Mouse (Mus musculus) liver (tissue): ENCODE measurements around the gene Dcdc2a.

Experiments used
- DNase-seq: peaks from one replicate; pipeline ENCODE4 v3.0.0-alpha.2; 2020; ENCODE audit warnings: mixed read lengths

Dcdc2a gene

DNA sequence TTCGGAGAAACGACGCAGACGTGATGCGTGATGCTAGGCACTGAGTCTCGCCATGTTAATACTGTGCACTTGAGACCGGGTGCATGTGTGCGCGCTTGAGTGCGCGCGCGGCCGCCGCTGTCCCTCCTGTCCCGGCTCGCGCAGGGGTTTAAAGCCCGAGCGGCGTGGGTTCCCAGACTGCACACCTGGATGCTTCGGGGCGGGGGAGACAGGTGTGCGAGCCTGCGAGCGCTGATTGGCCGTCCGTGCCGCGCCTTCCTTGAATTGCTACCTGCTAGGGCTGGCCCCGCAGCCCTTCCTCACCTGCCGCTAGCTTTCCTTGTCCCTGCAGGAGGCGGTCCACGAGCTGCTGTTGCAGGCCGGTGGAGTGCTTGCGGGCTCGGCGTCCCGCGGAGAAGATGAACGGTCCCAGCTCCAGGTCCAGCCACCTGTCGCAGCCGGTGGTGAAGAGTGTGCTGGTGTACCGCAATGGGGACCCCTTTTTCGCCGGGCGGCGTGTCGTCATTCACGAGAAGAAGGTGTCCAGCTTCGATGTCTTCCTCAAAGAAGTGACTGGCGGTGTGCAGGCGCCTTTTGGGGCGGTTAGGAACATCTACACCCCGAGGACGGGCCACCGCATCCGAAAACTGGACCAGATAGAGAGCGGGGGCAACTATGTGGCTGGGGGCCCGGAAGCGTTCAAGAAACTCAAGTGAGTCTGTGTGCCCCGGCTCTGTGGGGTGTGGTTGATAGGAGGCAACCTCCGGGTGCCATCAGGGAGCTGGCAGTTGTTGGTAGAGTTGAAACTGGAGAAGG, at the start of gene Dcdc2a:
Gene Dcdc2a (plus strand): TSS at position 132 of the 795 bp plus-strand sequence.
- DNase-seq, result peak; percentile 4

DNA sequence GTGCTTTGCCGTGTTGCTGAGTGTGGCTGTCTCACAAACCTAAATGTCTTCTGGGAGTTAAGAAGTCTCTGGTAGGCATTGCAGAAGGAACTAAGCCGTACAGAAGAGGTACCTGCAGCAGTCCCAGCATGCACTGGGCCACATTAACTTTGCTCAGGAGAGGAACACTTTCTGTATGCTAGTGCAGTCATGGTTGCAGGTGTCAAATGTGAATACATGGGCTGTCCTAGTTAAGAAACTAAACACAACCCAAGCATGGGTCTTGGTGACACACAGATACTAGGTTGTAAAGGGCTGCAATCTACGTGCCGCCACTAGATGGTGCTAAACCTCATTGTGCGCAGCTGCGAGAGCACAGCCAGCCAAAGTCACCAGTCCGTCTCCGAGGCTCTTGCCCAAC, 48.7 kb upstream of the Dcdc2a start:
- no peak for DNase-seq

DNA sequence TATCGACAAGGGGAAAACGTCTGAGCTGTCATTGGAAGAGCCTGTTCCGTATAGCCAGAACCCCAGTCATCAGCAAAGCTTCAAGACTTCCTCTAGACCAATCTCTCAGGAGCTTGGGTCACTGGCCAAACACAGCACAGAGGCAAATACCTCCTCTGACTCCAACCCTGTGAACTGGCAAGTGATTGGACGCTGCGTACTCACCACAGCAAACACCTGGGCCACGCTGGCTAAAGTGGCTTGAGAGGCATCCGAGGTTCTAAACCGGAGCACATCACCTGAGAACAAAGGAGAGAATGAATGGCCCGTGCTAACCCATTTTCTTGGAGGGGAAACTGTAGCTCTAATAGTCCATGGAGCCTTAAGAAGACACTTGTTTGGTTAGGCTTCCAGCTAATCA, 37.5 kb upstream of the Dcdc2a start:
- no peak for DNase-seq

DNA sequence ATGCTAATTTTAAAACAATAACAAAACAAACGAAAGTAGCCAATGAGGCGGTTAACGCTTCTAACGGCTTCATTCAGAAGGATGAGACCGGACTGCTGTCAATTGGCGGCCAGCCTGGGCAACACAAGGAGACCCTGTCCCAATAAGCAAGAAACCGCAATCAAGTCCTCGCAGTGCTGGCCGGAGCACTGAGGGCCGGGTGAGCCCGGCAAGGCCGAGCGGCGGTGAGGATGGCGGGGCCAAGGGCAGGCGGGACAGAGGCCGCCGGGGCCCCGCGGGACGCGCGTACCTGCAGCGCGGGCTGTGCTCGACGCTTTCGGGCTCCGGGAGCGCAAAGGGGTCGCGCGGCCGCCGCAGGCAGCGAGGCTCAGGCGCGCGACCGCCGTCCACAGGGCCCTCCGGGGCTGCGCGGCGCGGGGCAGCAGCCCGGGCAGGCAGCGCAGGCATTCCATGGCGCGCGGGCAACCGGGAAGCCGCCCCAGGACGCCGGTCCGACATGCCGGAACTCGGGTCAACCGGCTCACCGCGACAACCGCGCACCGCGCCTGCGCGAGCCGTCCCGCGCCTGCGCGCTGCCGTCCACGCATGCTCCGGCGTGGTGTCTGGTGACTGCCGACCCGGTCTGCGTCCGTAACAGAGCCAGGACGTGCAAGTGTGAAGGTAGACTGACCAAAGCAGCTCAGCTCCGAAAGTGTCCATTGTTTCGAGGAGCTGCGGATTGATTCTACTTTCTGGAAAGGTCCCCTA, 35.8 kb upstream of the Dcdc2a start, which contains the start of gene Mrs2:
Gene Mrs2 (minus strand): TSS at position 587 of the 747 bp plus-strand sequence.
- DNase-seq, result peak; percentile 92

DNA sequence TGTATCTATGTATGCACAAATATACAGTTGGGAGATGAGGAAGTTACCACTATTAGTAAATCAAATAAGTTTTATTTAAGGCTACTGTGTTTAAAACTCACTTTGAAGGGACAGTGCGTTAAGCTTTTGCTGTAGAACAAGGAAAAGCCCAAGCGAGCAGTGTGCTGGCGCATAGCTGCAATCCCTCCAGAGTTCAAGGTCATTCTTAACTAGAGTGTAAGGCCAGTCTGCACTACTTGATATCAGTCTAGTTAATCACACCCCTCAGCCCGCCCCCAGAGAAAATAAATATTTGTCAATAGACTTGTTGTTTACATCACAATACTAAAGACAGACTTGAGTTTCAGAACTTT, 35.3 kb upstream of the Dcdc2a start:
- DNase-seq, result peak; percentile 6

DNA sequence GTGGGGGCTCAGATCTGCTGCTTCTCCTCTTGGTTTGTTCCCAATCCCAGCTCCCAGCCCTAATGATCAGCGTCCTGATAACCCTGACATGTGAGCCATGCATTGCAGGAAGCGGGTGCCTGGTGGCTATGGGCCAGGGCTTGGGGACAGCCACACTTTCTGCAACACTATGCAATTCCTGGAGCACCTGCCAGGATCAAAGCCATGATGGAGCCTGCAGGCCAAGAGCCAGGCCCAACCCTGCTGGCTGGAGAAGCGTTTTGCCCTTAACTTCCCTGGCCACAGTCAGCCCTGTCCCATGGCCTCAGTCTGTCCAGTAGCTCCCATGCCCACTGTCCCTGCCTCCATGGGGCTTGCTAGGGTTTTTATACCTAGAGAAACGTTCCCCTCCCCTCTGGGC, 33.4 kb upstream of the Dcdc2a start:
- DNase-seq, result no peak

DNA sequence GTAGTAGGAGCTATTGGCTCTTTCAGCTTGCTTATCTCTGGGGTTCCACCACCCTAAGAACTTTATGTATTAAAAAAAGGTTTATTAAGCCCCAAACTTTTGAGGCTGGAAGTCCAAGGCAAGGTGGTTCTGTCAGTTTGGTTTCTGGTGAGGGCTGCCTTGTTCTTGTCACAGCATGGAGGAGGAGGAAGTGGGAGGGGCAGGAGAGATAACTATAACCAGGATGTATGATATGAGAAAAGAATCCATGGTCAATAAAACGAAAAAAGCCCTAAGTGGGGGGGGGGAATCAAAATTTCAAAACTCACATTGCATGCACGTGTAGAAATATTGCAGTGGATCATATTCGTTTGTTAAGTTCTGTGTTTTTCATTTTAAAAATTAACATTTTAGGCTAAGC, 32.7 kb upstream of the Dcdc2a start:
- DNase-seq, result no peak

DNA sequence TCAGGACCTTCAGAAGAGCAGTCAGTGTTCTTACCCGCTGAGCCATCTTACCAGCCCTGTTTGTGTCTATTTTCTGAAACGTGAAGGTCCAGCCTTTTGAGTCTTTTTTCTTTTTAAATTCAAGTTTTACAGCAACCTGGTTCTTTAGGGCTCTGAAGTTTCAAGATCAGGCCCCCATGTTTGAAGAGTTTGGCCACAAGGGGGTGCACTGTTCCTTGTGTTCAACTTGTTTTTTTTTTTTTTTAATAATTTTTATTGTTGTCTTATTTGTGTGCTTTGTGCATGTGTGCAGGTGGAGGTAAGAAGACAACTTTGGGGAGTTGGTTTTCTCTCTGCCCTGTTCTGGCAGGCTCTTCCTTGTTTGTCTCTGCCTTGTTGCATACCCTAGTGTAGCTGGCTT, 31.1 kb upstream of the Dcdc2a start:
- peak; percentile 45 for DNase-seq

DNA sequence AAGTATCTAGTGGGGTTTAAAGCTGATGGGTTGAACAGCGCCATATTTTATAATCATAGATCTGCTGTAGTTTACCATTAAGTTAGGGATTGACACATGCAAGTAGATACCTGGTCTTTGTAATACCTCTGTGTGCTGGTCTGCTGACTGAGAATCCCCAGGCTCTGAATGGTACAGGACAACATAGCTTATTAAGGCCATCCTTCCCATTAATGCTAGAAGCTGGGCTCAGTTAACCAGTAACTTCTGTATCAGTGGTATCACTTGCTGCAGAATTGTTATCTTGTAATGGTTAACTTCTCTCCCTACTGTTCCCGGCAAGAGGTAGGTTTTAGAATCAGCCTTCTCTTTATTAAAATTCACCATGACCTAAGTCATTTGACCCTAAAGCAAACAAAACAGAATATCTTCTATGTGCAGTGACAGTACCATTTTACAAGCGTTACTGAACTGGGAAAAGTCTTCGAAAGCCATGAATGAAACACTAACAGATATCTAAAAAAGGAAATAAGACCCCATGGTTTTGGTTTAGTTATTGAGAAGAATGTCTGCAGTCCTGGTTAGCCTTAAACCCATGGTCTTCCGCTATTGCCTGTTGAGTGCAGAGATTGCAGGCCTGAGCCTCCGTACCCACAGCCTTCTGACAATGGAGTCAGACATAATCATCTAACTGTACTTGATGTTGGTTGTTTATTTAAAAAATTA, 29.2 kb upstream of the Dcdc2a start:
- DNase-seq, result no peak

DNA sequence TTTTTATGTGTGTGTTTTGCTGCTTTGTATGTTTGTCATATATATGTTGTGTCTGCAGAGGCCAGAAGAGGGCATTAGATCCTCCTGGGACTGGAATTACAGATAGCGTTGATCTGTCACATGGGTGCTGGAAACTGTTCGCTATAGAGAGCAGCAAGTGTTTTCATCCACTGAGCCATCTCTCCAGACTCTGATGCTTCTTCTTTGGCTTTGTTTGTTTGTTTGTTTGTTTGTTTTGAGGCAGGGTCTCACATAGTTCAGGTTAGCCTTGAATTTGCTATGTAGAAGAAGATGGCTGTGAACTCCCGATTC, 28.7 kb upstream of the Dcdc2a start:
- no peak for DNase-seq

DNA sequence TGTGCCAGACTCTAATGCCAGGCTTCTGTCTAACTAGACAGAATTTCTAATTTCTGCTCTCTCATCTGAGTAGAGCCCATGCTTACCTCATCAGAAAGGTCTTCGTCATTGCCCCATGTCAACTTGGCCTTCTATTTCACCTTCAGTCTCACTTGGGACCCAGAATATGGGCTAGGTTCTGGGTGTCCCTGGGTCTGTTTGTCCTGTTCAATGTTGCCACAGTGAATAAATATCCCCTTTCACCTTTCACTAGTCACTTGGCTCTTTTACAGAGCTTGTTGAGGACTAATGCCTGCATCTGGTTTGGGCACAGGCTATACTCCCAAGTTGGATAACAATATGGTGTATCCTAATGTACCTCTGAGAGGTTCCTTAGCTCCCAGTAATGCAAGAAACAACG, 16.3 kb upstream of the Dcdc2a start:
- no peak for DNase-seq

DNA sequence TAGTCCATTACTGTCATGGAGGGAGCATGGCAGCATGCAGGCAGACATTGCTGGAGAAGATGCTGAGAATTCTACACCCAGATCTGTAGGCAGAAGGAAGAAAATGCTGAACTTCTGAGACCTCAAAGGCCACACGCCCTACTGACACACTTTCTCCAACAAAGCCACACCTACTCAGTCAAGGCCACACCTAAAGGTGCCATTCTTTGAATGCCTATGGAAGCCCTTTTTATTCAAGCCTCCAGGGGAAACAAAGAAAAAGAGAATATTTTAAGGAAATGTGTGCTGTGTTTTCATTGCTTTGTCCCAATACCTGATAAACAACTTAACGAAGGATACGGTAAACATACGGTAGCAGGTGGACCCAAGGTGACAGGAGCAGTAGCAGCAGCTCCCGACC, 3.1 kb upstream of the Dcdc2a start:
- no peak for DNase-seq

DNA sequence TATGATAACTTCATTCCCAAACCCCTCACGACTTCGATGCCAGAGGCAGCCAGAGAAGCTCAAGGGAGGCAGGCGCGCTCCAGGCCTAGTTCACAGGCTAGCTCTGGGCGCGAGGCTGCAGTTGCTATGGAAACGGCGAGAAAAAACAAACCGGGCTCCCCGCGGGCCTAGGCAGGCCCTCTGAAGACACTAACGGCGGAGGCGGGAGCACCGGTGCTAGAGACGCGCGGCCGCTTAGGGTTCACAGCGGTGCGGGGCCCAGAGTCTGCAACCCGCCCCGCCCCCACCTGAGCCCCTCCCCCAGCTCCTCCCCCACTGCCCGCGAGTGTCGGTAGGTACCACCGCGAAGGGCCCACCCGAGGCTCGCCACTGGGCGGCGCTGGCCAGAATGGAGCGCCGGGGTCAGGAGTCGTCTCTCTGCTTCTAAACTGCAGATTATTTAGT, 671 bp upstream of the Dcdc2a start:
- peak; percentile 39 for DNase-seq

DNA sequence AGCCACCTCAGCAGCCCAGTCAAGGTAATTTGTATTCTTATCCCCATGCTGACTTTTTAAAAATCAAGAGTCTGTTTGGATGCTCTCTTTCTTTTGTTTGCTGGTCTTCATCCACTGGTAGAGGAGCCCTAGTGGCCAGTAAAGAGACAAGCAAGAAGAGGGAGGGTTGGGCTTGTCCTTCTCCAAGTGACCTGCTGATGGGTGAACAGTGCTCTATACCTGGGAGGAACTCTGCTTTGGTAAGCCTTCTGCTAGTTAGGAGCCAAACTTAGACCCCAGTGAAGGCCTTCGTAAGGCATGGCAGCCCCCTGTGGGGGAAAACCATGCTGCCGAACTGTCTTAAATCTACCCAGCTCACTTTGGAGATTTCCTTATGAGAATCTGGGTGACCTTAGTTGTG, 10.9 kb downstream of the Dcdc2a start:
- no peak for DNase-seq

DNA sequence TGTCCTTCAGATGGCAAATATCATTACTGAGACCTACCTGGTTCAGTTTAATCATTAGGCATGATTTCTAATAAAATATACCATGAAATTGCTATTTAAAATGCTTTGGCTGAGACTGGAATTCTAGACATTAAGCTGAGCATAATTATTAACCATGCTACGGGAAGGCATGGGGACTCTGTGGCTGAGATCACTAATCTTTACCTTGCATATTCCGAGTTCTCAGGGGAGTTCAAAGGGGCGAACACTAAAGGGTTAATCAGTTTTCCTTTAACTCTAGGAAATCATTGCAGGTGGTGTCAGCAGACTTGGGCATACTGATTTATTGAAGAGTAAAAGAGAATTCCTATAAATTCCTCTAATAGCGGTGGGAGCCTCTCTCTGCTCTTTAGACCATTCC, 11.4 kb downstream of the Dcdc2a start:
- no peak for DNase-seq

DNA sequence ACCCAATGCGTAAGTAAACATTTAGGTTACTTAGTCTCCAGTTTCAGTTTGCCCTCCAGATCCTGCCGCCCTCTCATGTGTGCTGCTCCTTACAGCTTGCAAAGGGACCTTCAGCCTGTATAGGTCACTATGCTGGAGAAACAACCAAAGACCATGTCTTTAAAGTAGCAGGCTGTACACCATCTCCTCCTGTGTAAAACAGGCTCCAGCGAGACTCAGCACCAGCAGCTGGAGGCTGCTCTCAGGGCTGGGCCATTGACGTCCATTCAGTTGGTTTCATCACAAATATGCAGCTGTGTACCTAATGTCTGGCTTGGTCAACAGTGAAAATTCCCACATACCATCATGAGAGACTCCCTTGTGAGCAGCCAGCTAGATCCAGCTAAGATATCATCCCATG, 14.0 kb downstream of the Dcdc2a start:
- no peak for DNase-seq

DNA sequence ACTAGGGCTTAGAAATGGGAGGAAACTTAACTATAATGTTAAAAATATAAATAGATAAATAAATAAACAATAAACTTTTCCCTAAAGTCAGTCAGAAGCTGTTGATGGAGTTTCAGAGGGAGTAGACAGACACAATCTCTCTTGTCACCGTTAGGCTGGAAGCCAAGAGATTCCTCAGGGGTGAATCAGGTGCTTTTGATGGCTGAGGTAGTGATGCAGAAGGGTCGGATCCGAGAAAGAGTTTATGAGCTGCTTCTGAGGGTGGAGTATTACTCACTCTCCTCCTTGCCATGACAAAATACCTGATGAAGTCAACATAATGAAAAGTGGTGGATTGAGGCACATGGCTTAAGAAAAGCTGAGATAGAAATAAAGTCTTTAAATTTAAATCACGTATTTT, 15.0 kb downstream of the Dcdc2a start:
- no peak for DNase-seq

DNA sequence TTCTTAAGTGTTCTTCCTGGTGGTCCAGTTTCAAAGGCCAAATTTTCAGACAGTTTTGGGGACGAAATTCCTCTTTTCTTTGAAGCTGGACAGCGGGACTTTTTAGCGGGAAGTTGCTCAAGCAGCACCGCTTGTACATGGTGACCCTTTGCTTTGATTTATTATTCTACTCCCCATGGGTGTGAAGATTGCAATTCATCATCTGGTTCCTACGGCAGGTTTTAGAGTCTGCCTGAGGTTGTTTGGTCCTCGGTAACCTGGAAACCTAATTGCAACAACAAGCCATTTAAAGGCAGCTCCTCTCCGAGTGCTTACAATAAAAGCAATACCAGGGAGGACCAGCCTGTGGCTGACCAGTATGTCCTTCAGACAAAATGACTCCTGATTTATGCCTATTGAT, 21.5 kb downstream of the Dcdc2a start:
- DNase-seq, result no peak

DNA sequence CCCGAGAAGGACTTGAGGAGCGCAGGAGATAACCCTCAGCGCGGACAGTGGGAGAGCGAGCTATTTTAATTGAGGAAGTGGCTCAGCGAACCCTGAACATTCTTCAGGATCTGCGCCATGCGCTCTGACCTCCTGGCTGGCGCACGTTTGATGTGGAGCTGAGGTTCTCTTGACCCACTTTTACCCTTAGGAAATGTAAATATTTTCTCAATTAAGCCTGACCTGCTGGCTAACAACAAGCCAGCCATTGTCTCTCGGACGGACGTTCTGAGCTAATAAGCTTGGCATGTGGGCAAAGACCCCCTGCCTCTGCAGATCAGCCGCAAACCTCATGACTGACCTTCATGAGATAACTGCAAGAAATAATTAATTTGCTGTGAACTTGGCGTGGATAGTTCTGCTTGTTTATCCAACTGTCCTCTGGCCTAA, 27.4 kb downstream of the Dcdc2a start:
- DNase-seq, result peak; percentile 13

DNA sequence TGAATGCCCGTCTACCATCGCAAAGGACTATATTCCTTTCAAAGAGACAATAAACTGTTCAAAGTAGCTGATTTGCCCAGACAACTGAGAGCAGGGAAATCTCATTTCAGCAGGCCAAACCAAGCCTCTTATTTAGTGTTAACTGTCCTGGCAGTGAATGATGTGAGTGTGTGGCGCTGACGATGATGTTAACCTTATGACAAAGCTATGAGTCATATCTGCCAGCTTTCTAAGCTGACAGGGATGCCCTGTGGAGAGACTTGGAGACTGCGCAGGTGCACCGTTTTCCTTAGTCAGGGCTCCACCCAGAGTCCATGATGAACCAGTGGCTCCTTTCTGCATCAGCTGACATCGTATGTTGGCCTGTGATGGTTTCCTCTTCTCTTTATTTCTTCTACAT, 29.3 kb downstream of the Dcdc2a start:
- DNase-seq, result no peak

DNA sequence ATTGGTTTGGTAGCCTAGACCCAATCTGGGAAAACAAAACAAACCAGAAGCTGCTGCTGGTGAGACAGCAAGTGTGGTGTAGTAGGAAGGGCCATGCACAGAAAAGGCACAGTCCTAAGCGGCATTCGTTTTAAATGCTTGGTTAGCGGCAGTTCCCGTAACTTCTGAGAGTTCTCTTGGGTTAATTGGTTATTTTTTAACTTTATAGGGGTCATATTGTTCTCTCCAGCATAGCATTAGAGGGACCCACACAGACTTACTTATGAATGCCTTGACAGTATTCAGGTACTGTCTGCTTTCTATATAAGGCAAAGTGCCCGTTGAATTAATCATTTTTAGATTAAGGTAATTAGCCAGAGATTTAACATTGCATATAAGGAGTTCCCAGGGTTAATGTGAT, 35.5 kb downstream of the Dcdc2a start:
- no peak for DNase-seq

DNA sequence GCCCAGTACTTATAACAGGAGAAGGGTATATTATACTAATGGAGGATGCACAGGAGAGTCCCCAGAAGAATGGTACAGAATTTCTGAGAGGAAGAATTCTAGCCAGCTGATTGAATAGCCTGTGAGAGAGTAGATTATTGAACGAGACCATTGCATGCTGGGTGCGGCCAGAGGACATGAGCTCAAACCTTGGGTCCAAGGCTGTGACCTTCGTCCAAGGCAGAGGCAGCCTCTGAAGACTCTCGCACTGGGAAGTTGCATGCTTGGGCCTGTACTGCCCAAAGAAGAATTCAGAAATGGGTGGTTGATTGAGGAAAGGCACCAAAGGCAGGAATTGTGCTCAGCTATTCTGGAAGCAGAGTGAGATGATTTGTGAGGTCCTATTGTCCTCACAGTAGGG, 38.0 kb downstream of the Dcdc2a start:
- DNase-seq, result no peak

DNA sequence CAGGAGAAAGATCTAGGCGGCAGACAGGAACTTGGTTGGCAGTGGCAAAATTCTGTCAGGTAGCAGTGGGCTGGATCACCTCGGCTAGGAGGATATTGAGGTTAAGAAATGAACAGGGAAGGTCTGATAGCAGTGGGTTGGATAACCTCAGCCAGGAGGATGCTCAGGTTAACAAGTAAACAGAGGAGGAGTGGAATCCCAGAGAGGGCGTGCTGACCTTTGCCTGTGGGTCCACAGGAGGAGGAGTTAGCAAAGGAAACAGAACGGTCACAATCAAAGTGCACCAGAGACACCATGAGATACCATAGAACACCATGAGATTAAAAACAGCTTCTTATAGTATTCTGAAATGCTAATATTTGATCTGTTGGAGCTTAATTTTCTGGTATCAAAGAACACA, 38.6 kb downstream of the Dcdc2a start:
- peak; percentile 9 for DNase-seq

DNA sequence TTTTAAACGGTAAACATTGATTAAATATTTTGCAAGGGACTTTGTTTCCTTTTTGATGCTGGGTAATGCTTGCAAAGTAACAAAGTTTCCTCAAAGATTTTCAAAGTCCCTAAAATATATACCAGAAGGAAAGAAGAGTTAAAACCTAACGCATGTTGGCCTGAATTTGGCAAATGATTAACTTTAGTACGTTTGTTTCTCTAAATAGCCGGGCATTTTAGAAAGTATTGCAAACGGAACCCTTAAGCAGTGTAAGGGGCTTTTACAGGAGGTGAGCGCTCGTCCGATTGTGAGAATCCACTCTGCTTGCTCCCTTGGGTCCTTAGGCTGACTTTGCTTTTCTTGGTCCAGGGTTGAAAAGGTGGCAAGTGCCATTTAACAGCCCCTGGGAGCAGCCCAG, 41.5 kb downstream of the Dcdc2a start:
- DNase-seq, result no peak
